Mouse (Mus musculus): ENCODE measurements around the gene Rnf40. TPM values are rescaled to one million over a fixed set of nuclear protein-coding genes. Genes with fewer than 3 reads are reported as not detected.

Gene Rnf40
- polyA plus RNA-seq, 1 experiment from 2014 or later, result 37.0 TPM

Other genes starting within 250 kb of the Rnf40 start
- gene Zfp768, start 243.2 kb upstream of the Rnf40 start, polyA plus RNA-seq (2014; fragmentation: Nextera tagmentation; extraction: Ambion mirVana), result 4.6 and 4.7 TPM in 2 replicates
- 8.1 and 9.4 TPM in 2 replicates for gene Zfp747, start 212.7 kb upstream of the Rnf40 start, polyA plus RNA-seq (2014; fragmentation: Nextera tagmentation; extraction: Ambion mirVana)
- 6.7 and 7.1 TPM in 2 replicates for gene 9130019O22Rik, start 201.6 kb upstream of the Rnf40 start, polyA plus RNA-seq (2014; fragmentation: Nextera tagmentation; extraction: Ambion mirVana)
- 8.0 and 9.7 TPM in 2 replicates for gene E430018J23Rik, start 195.1 kb upstream of the Rnf40 start, polyA plus RNA-seq (2014; fragmentation: Nextera tagmentation; extraction: Ambion mirVana)
- gene Zfp764, start 181.9 kb upstream of the Rnf40 start, polyA plus RNA-seq (2014; fragmentation: Nextera tagmentation; extraction: Ambion mirVana), result 10.3 and 12.0 TPM in 2 replicates
- gene Zfp688, start 166.7 kb upstream of the Rnf40 start, polyA plus RNA-seq (2014; fragmentation: Nextera tagmentation; extraction: Ambion mirVana), result 25.0 and 26.3 TPM in 2 replicates
- gene Zfp689, start 139.6 kb upstream of the Rnf40 start, polyA plus RNA-seq (2014; fragmentation: Nextera tagmentation; extraction: Ambion mirVana), result 7.9 and 9.1 TPM in 2 replicates
- 49.9 and 55.0 TPM in 2 replicates for gene Prr14, start 129.2 kb upstream of the Rnf40 start, polyA plus RNA-seq (2014; fragmentation: Nextera tagmentation; extraction: Ambion mirVana)
- gene Fbrs, start 109.6 kb upstream of the Rnf40 start, polyA plus RNA-seq (2014; fragmentation: Nextera tagmentation; extraction: Ambion mirVana), result 14.9 and 18.5 TPM in 2 replicates
- gene Srcap, start 76.8 kb upstream of the Rnf40 start, polyA plus RNA-seq (2014; fragmentation: Nextera tagmentation; extraction: Ambion mirVana), result 60.5 and 65.2 TPM in 2 replicates
- 20.8 and 22.1 TPM in 2 replicates for gene Gm42715, start 69.2 kb upstream of the Rnf40 start, polyA plus RNA-seq (2014; fragmentation: Nextera tagmentation; extraction: Ambion mirVana)
- 7.2 and 11.3 TPM in 2 replicates for gene Tmem265, start 27.4 kb upstream of the Rnf40 start, polyA plus RNA-seq (2014; fragmentation: Nextera tagmentation; extraction: Ambion mirVana)
- 46.4 and 47.4 TPM in 2 replicates for gene Phkg2, start 15.4 kb upstream of the Rnf40 start, polyA plus RNA-seq (2014; fragmentation: Nextera tagmentation; extraction: Ambion mirVana)
- 7.8 and 8.2 TPM in 2 replicates for gene Ccdc189, start 172 bp upstream of the Rnf40 start, polyA plus RNA-seq (2014; fragmentation: Nextera tagmentation; extraction: Ambion mirVana)
- 16.0 and 17.2 TPM in 2 replicates for gene Zfp629, start 27.0 kb downstream of the Rnf40 start, polyA plus RNA-seq (2014; fragmentation: Nextera tagmentation; extraction: Ambion mirVana)
- gene Bcl7c, start 120.2 kb downstream of the Rnf40 start, polyA plus RNA-seq (2014; fragmentation: Nextera tagmentation; extraction: Ambion mirVana), result 57.8 and 65.2 TPM in 2 replicates
- 20.1 and 22.1 TPM in 2 replicates for gene Ctf1, start 124.0 kb downstream of the Rnf40 start, polyA plus RNA-seq (2014; fragmentation: Nextera tagmentation; extraction: Ambion mirVana)
- 0.32 and 0.66 TPM in 2 replicates for gene Ctf2, start 143.4 kb downstream of the Rnf40 start, polyA plus RNA-seq (2014; fragmentation: Nextera tagmentation; extraction: Ambion mirVana)
- gene Fbxl19, start 155.8 kb downstream of the Rnf40 start, polyA plus RNA-seq (2014; fragmentation: Nextera tagmentation; extraction: Ambion mirVana), result 3.9 and 6.2 TPM in 2 replicates
- gene Orai3, start 181.0 kb downstream of the Rnf40 start, polyA plus RNA-seq (2014; fragmentation: Nextera tagmentation; extraction: Ambion mirVana), result 19.6 and 24.8 TPM in 2 replicates
- 31.2 and 32.1 TPM in 2 replicates for gene Setd1a, start 187.9 kb downstream of the Rnf40 start, polyA plus RNA-seq (2014; fragmentation: Nextera tagmentation; extraction: Ambion mirVana)
- gene Gm49388, start 196.8 kb downstream of the Rnf40 start, polyA plus RNA-seq (2014; fragmentation: Nextera tagmentation; extraction: Ambion mirVana), result not detected in 2 replicates
- 21.1 and 22.7 TPM in 2 replicates for gene Hsd3b7, start 211.8 kb downstream of the Rnf40 start, polyA plus RNA-seq (2014; fragmentation: Nextera tagmentation; extraction: Ambion mirVana)
- gene Stx4a, start 235.5 kb downstream of the Rnf40 start, polyA plus RNA-seq (2014; fragmentation: Nextera tagmentation; extraction: Ambion mirVana), result 29.1 and 29.7 TPM in 2 replicates
- 5.3 and 6.3 TPM in 2 replicates for gene Stx1b, start 235.8 kb downstream of the Rnf40 start, polyA plus RNA-seq (2014; fragmentation: Nextera tagmentation; extraction: Ambion mirVana)